Comparison of ENCODE assay signal across 9 mouse cellular contexts in genomic region chr3:28558328-28558871, GRCm38 (mm10).
A peak's percentile ranks its signal among the peaks of the same experiment; 100 is the strongest.
DNase-seq lines count a peak whose midpoint lies in the region; ATAC-seq and TF ChIP-seq lines count a peak whose summit lies in the region.
"Had no signal": no experiment of that assay in that cellular context is flagged by ENCODE, and none has a peak within 500 bp of the region (broad histone marks: within the 10 kb centered on the region; RNA-seq: fewer than 3 reads in every experiment).

No protein-coding gene starts in this region.

- H3K4me2 ChIP-seq in hindbrain, postnatal 0 days (ENCODE audit: low read depth, low read length), result no peak overlapping the region

- TF ChIP-seq CTCF in hindbrain, postnatal 0 days (IDR thresholded peaks at IDR 0.05; ENCODE audit: low read depth), result no peak

- ATAC-seq in hindbrain, postnatal 0 days, result peak; percentile 96
- no peak for ATAC-seq in erythroid progenitor cell, adult 5-6 weeks (replicated peaks; ENCODE audit: low FRiP score, poor library complexity, severe bottlenecking)

- H3K27me3 ChIP-seq in hindbrain, postnatal 0 days (ENCODE audit: insufficient read depth, low read length), result no peaks in the 10 kb centered on the region
- H3K27me3 ChIP-seq in megakaryocyte, embryonic 14.5 days (replicated peaks), result no peaks in the 10 kb centered on the region

- H3K27ac ChIP-seq in hindbrain, postnatal 0 days, result peak overlapping the region; percentile 62

- peak; percentile 68 for DNase-seq in layer of hippocampus, adult 11-12 months (ENCODE audit: low spot score)
- no peak for DNase-seq in layer of hippocampus, adult 9-10 months (ENCODE audit: low spot score)
- DNase-seq in cerebellum, postnatal 10 days, result peak; percentile 81 to 85
- peak; percentile 77 for DNase-seq in hindbrain, postnatal 0 days (ENCODE audit: low spot score)
- no peak for DNase-seq in adrenal gland, postnatal 4 days (ENCODE audit: low spot score in 2 of 2)
- no peak for DNase-seq in urinary bladder, adult 2 months (ENCODE audit: low spot score)

- H3K9me3 ChIP-seq in hindbrain, postnatal 0 days (ENCODE audit: low read length), result no peaks in the 10 kb centered on the region
- H3K9me3 ChIP-seq in megakaryocyte, embryonic 14.5 days, result no peaks in the 10 kb centered on the region

- no peak overlapping the region for H3K4me3 ChIP-seq in hindbrain, postnatal 0 days (ENCODE audit: low read length)
- H3K4me3 ChIP-seq in megakaryocyte, embryonic 14.5 days (replicated peaks), result peak overlapping the region; percentile 5
- H3K4me3 ChIP-seq: myocyte had no signal

- H3K36me3 ChIP-seq in hindbrain, postnatal 0 days (ENCODE audit: insufficient read depth, low read length), result peaks cover 6% of the 10 kb centered on the region; the same call in 1 of the 2 replicates
- peaks cover 97% of the 10 kb centered on the region for H3K36me3 ChIP-seq in megakaryocyte, embryonic 14.5 days (replicated peaks; ENCODE audit: low read length)

- WGBS in hindbrain, postnatal 0 days, result 38% methylated on average over 4 of the region's 4 CpGs

- H3K4me1 ChIP-seq in hindbrain, postnatal 0 days (ENCODE audit: insufficient read depth, low read length), result peaks cover 21% of the 10 kb centered on the region
- H3K4me1 ChIP-seq in megakaryocyte, embryonic 14.5 days, result peaks cover 37% of the 10 kb centered on the region

- H3K9ac ChIP-seq in hindbrain, postnatal 0 days (replicated peaks; ENCODE audit: low read length), result 0 out of 2 replicates have a peak overlapping the region, but pooled peaks have one; percentile 1

Comparison
In these comparisons a context has a peak if more than half of its experiments do, and no peak if none do; other contexts are left out.
1. DNase-seq: peak in layer of hippocampus, adult 11-12 months (single experiment), cerebellum, postnatal 10 days (2 of 2) and hindbrain, postnatal 0 days (single experiment); none in layer of hippocampus, adult 9-10 months (single experiment), adrenal gland, postnatal 4 days (0 of 2) and urinary bladder, adult 2 months (single experiment).